Mouse (Mus musculus): ENCODE data around the gene Zc3h6.

Zc3h6 gene

GRCm38 (mm10) chr2:128966641-128967580, at the start of gene Zc3h6:
Gene Zc3h6, plus strand, starts transcription at chr2:128967402.
- in situ Hi-C loops (cut with MboI; ENCODE audit: low pct_unique_long_range_greater_than_20kb in 1 of 2, low sequenced_read_pairs in 2 of 2, unreplicated experiment in 1 of 2) = no loop called here

- in situ Hi-C loops (cut with MboI; ENCODE audit: low pct_unique_long_range_greater_than_20kb in 1 of 2, low sequenced_read_pairs in 2 of 2, unreplicated experiment in 1 of 2) = no loop called here
Observed at GRCm38 (mm10) chr2:128924799-128925198, 42.4 kb upstream of the Zc3h6 start.

GRCm38 (mm10) chr2:128928446-128928845, 38.8 kb upstream of the Zc3h6 start:
- in situ Hi-C loops (cut with MboI; ENCODE audit: low pct_unique_long_range_greater_than_20kb in 1 of 2, low sequenced_read_pairs in 2 of 2, unreplicated experiment in 1 of 2) = no loop called here

GRCm38 (mm10) chr2:128930704-128931103, 36.5 kb upstream of the Zc3h6 start:
- in situ Hi-C loops (cut with MboI; ENCODE audit: low pct_unique_long_range_greater_than_20kb in 1 of 2, low sequenced_read_pairs in 2 of 2, unreplicated experiment in 1 of 2) = no loop called here

- in situ Hi-C loops (cut with MboI; ENCODE audit: low pct_unique_long_range_greater_than_20kb in 1 of 2, low sequenced_read_pairs in 2 of 2, unreplicated experiment in 1 of 2) = no loop called here
Observed at GRCm38 (mm10) chr2:128936256-128936655, 30.9 kb upstream of the Zc3h6 start.

GRCm38 (mm10) chr2:128943538-128944528, 23.4 kb upstream of the Zc3h6 start, which contains the start of gene Zc3h8:
Gene Zc3h8, minus strand, starts transcription at chr2:128944077.
- in situ Hi-C loops (cut with MboI; ENCODE audit: low pct_unique_long_range_greater_than_20kb in 1 of 2, low sequenced_read_pairs in 2 of 2, unreplicated experiment in 1 of 2) = no loop called here

- in situ Hi-C loops (cut with MboI; ENCODE audit: low pct_unique_long_range_greater_than_20kb in 1 of 2, low sequenced_read_pairs in 2 of 2, unreplicated experiment in 1 of 2) = no loop called here
Observed at GRCm38 (mm10) chr2:128947962-128948588, 19.1 kb upstream of the Zc3h6 start.

- in situ Hi-C loops (cut with MboI; ENCODE audit: low pct_unique_long_range_greater_than_20kb in 1 of 2, low sequenced_read_pairs in 2 of 2, unreplicated experiment in 1 of 2) = no loop called here
Observed at GRCm38 (mm10) chr2:128954186-128954585, 13.0 kb upstream of the Zc3h6 start.

GRCm38 (mm10) chr2:128965505-128966105, 1.6 kb upstream of the Zc3h6 start:
- in situ Hi-C loops (cut with MboI; ENCODE audit: low pct_unique_long_range_greater_than_20kb in 1 of 2, low sequenced_read_pairs in 2 of 2, unreplicated experiment in 1 of 2) = no loop called here

GRCm38 (mm10) chr2:128966236-128966635, 966 bp upstream of the Zc3h6 start:
- in situ Hi-C loops (cut with MboI; ENCODE audit: low pct_unique_long_range_greater_than_20kb in 1 of 2, low sequenced_read_pairs in 2 of 2, unreplicated experiment in 1 of 2) = no loop called here

GRCm38 (mm10) chr2:128967661-128968441, 649 bp downstream of the Zc3h6 start, which contains the start of gene Gm10762:
Gene Gm10762, minus strand, starts transcription at chr2:128967725.
- in situ Hi-C loops (cut with MboI; ENCODE audit: low pct_unique_long_range_greater_than_20kb in 1 of 2, low sequenced_read_pairs in 2 of 2, unreplicated experiment in 1 of 2) = no loop called here

GRCm38 (mm10) chr2:128968475-128969083, 1.4 kb downstream of the Zc3h6 start:
- in situ Hi-C loops (cut with MboI; ENCODE audit: low pct_unique_long_range_greater_than_20kb in 1 of 2, low sequenced_read_pairs in 2 of 2, unreplicated experiment in 1 of 2) = no loop called here

- in situ Hi-C loops (cut with MboI; ENCODE audit: low pct_unique_long_range_greater_than_20kb in 1 of 2, low sequenced_read_pairs in 2 of 2, unreplicated experiment in 1 of 2) = no loop called here
Observed at GRCm38 (mm10) chr2:128972301-128972700, 5.1 kb downstream of the Zc3h6 start.

- in situ Hi-C loops (cut with MboI; ENCODE audit: low pct_unique_long_range_greater_than_20kb in 1 of 2, low sequenced_read_pairs in 2 of 2, unreplicated experiment in 1 of 2) = no loop called here
Observed at GRCm38 (mm10) chr2:128975572-128975971, 8.4 kb downstream of the Zc3h6 start.

- in situ Hi-C loops (cut with MboI; ENCODE audit: low pct_unique_long_range_greater_than_20kb in 1 of 2, low sequenced_read_pairs in 2 of 2, unreplicated experiment in 1 of 2) = no loop called here
Observed at GRCm38 (mm10) chr2:128984746-128985145, 17.5 kb downstream of the Zc3h6 start.

GRCm38 (mm10) chr2:129004872-129005271, 37.7 kb downstream of the Zc3h6 start:
- in situ Hi-C loops (cut with MboI; ENCODE audit: low pct_unique_long_range_greater_than_20kb in 1 of 2, low sequenced_read_pairs in 2 of 2, unreplicated experiment in 1 of 2) = no loop called here

- in situ Hi-C loops (cut with MboI; ENCODE audit: low pct_unique_long_range_greater_than_20kb in 1 of 2, low sequenced_read_pairs in 2 of 2, unreplicated experiment in 1 of 2) = no loop called here
Observed at GRCm38 (mm10) chr2:129006194-129006749, 39.1 kb downstream of the Zc3h6 start.

Data from mouse embryonic stem cell (cell line).